Mouse (Mus musculus): Measurements from ENCODE around the gene Gfi1. TPM values are rescaled to one million over a fixed set of nuclear protein-coding genes. Genes with fewer than 3 reads are reported as not detected.

Gene Gfi1
- polyA plus RNA-seq, 1 experiment = 21.1 TPM

DNA sequence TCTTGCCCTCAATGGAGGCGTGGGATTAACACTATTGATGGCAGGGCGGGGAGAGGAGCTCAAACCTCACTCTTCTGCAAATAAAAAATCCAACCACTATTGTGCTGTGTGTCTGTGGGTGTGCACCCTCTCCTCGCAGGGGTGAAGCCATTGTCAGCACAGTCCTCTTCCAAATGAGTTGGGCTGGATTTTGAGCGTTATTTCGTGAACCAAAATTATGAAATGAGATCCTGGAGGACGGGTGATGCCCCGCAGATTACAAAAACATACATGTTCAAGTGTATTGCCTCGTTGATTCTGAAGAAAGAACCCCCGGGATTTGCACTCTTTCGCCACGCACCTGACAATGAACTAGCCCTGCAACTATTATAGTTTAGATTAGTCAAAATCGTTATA, 1.2 kb upstream of the Gfi1 start:
- WGBS = 12% methylated on average over 12 of the region's 12 CpGs
- TF ChIP-seq POLR2A (IDR thresholded peaks at IDR 0.05; ENCODE audit: borderline replicate concordance, control insufficient read depth, low read depth, low read length) = no peak
- no peak for TF ChIP-seq CTCF (IDR thresholded peaks at IDR 0.05; ENCODE audit: control insufficient read depth, insufficient read depth, low read length)
- Histone ChIP-seq H3K27ac (ENCODE audit: control insufficient read depth, insufficient read depth, low read depth, low read length, poor library complexity) (peak overlapping the region; percentile 87), H3K4me1 (ENCODE audit: control insufficient read depth, insufficient read depth, low read length) (no peaks in the 10 kb centered on the region; the same call in 1 of the 2 replicates), H3K4me3 (replicated peaks; ENCODE audit: control insufficient read depth, low read depth, low read length) (peak overlapping the region; percentile 68)

DNA sequence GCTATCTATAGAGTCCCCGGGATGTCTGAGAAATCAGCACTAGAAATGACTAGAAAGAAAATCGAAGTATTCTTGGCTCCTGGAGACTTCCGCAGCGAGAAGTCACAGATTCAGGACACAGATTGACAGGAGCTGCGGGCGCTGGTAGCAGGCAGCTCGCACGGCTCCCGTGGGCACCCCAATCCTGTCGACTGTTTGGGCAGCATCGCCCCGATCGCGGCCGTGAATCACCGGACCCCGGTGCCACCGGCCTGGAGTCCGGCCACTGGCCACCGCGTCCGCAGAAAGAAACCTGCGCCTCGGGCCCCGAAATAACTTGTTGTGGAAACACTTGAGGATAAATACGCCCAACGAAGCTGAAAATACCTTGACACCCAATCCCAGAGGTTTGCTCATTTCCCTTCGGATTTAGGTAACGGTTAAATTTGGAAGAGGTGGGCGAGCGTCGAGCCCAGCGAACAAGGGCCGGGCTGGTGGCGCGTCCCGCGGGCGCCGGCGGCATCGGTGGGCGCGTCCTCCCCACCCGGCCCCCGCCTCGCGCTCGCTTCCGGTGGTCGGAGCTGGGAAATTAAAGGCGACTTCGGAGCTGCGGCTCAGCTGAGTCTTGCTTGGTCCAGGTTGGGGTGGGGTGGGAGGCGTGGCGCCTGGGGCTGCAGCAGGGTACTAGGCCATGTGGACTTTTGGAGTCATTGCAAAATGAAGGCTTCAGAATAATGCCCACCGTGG, 608 bp upstream of the Gfi1 start:
- TF ChIP-seq POLR2A (IDR thresholded peaks at IDR 0.05; ENCODE audit: borderline replicate concordance, control insufficient read depth, low read depth, low read length) (no peak), CTCF (IDR thresholded peaks at IDR 0.05; ENCODE audit: control insufficient read depth, insufficient read depth, low read length) (no peak)
- under 1% methylated on average over 57 of the region's 57 CpGs for WGBS

DNA sequence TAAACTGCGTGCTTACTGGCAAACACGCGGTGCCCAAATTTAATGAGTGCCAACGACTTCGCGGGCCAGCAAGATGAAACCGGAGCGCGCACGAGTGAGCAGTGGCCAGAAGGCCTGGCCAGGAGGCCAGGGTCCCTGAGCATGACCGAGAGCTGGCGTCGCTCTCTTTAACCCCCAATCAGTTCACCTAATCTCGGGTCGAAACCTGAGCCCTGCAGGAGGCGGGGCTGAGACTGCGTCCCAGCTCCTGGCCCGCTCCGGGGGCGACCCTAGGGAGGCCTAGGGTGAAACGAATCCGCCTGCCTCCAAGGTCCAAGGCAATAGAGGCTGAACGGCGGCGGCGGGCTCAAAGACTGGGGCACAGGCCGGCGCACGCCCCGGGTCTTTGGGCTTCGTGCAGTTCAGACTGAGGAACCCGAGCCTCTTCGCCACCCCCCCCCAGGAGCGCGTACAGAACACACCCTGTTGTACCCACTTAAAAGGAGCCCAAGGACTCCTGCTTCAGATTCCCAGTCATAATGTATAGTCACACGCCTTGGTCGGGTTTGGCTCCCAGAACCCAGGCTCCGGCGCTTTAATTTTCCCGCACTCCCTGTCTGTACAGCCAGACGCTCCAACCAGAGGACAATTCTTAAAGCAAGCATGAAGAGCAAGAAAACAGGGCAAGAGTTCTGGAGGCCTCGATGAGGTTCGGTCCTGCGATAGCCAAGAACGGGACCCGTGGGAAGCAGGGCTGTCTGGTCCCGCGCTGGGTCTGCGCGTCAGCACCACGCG, 988 bp downstream of the Gfi1 start:
- Histone ChIP-seq H3K27ac (ENCODE audit: control insufficient read depth, insufficient read depth, low read depth, low read length, poor library complexity) (peak overlapping the region; percentile 87), H3K4me3 (replicated peaks; ENCODE audit: control insufficient read depth, low read depth, low read length) (peak overlapping the region; percentile 68), H3K4me1 (ENCODE audit: control insufficient read depth, insufficient read depth, low read length) (no peaks in the 10 kb centered on the region; the same call in 1 of the 2 replicates)
- TF ChIP-seq CTCF (IDR thresholded peaks at IDR 0.05; ENCODE audit: control insufficient read depth, insufficient read depth, low read length) (no peak), POLR2A (IDR thresholded peaks at IDR 0.05; ENCODE audit: borderline replicate concordance, control insufficient read depth, low read depth, low read length) (peak; percentile 19; the same call in 1 of the 2 replicates)
- under 1% methylated on average over 52 of the region's 52 CpGs for WGBS

More for the DNA sequence above, 608 bp upstream of the Gfi1 start:
- H3K4me1 ChIP-seq (ENCODE audit: control insufficient read depth, insufficient read depth, low read length) = no peaks in the 10 kb centered on the region; the same call in 1 of the 2 replicates
- peak overlapping the region; percentile 87 for H3K27ac ChIP-seq (ENCODE audit: control insufficient read depth, insufficient read depth, low read depth, low read length, poor library complexity)
- peak overlapping the region; percentile 68 for H3K4me3 ChIP-seq (replicated peaks; ENCODE audit: control insufficient read depth, low read depth, low read length)

DNA sequence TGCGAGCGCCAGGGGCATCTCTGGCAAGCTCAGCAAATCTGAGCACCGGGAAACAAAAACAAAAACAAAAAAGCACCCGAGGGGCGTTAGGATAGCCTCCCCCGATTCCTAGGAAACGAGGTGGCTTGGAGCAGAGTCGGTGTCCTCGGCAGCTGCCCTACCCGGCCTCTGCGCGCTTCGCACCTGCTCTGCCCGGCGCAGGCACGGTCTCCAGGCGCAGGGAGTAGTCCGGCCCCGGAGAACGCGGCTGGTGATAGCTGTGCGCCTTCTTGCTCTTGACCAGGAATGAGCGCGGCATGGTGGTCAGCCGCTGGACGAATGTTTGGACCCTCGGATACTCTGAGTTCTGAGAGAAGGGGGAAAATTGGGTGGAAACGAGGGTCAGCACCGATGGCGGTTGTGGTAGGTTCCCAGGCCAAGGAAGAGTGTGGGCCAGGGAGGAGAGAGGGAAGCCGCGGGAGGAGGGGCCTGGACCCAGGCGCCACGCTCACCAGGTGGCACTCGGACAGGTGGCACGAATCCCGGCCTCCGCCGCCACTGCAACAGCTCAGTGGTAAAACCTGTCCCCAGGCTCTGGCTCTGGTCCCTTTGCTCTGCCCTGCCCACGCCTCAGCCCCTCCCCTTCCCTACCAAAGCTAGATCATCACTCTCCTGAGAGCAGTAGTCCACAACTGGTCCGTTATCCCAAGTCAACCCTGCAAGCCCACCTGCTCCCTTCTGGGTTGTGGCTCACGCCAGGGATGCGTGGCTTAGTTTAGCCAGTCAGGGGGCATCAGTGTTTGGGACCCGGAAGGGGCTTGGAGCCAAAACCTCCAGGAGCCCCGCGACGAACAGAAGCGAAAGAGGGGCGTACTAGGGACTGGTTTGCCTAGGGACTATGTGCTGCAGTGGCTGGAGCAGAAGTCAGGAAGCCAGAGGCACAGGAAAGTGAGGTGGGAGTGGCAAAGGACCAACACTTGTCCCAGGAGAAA, 2.0 kb downstream of the Gfi1 start:
- H3K4me3 ChIP-seq (replicated peaks; ENCODE audit: control insufficient read depth, low read depth, low read length) = peak overlapping the region; percentile 68
- TF ChIP-seq POLR2A (IDR thresholded peaks at IDR 0.05; ENCODE audit: borderline replicate concordance, control insufficient read depth, low read depth, low read length) = peak; percentile 24; the same call in 1 of the 2 replicates
- no peak for TF ChIP-seq CTCF (IDR thresholded peaks at IDR 0.05; ENCODE audit: control insufficient read depth, insufficient read depth, low read length)
- no peaks in the 10 kb centered on the region for H3K4me1 ChIP-seq (ENCODE audit: control insufficient read depth, insufficient read depth, low read length)
- 1% methylated on average over 49 of the region's 49 CpGs for WGBS
- peak overlapping the region; percentile 67 for H3K27ac ChIP-seq (ENCODE audit: control insufficient read depth, insufficient read depth, low read depth, low read length, poor library complexity)

DNA sequence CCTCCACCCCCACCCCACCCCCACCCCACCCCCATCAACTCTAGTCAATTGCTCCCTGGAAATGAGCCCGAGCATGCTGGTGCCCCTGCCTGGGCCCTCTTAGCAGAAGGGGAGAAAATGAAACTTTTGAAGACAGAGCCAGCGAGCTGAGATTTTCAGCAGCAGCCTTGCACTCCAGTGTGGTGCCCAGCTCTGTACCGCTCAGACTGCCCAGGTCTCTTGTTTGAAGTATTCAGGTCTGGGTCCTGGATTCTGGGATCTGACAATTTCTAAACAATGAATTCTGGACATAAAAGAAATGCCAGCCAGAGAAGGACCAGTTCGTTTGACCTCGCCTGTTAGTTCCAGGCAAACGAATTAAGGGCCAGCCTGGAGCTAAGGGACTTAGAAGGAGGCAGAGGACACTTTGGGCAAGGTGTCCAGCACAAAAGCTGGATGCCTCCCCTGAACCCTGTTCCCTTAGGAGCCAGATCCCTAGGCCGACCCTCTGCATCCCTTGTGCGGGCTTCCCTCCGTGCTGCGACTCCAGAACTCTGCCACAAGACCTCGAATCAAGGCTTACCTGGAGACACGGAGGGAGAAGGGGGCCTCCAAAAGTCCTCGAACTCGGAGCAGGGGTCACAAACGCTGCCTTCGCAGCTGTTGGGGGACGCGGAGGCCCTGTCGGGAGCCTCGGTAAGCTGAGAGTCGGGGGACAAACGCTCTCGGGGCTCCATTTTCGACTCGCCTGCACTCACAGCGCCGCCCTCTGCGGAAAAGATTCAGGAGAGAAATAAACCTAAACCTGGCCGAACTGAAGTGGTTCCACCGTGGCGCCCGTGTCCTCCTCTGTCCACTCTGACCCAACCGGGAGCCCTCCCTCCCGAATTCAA, 2.9 kb downstream of the Gfi1 start:
- H3K4me3 ChIP-seq (replicated peaks; ENCODE audit: control insufficient read depth, low read depth, low read length) = peak overlapping the region; percentile 68
- WGBS = 11% methylated on average over 34 of the region's 34 CpGs
- peak; percentile 22; the same call in 1 of the 2 replicates for TF ChIP-seq POLR2A (IDR thresholded peaks at IDR 0.05; ENCODE audit: borderline replicate concordance, control insufficient read depth, low read depth, low read length)
- TF ChIP-seq CTCF (IDR thresholded peaks at IDR 0.05; ENCODE audit: control insufficient read depth, insufficient read depth, low read length) = no peak
- H3K27ac ChIP-seq (ENCODE audit: control insufficient read depth, insufficient read depth, low read depth, low read length, poor library complexity) = peak overlapping the region; percentile 67
- H3K4me1 ChIP-seq (ENCODE audit: control insufficient read depth, insufficient read depth, low read length) = no peaks in the 10 kb centered on the region

DNA sequence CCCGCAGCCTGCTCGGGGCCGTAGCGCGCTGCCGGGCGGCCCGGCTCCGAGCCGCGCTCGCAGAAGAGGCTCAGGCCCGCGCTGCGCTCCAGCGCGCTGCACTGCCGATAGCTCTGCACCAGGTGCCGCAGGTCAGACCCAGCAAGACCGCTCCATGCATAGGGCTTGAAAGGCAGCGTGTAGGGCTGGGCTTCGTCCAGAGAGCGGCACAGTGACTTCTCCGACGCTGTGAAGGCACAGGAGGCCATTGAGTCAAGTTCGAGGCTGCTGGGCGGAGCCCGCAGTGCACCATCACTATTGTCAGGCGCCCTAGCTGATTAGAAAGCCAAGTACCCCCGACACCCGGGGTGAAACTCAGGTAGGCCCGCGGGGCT, 4.2 kb downstream of the Gfi1 start:
- Histone ChIP-seq H3K4me3 (replicated peaks; ENCODE audit: control insufficient read depth, low read depth, low read length) (no peak overlapping the region), H3K4me1 (ENCODE audit: control insufficient read depth, insufficient read depth, low read length) (peaks cover 1% of the 10 kb centered on the region; the same call in 1 of the 2 replicates), H3K27ac (ENCODE audit: control insufficient read depth, insufficient read depth, low read depth, low read length, poor library complexity) (peak overlapping the region; percentile 11; the same call in 1 of the 2 replicates)
- TF ChIP-seq CTCF (IDR thresholded peaks at IDR 0.05; ENCODE audit: control insufficient read depth, insufficient read depth, low read length) = no peak
- TF ChIP-seq POLR2A (IDR thresholded peaks at IDR 0.05; ENCODE audit: borderline replicate concordance, control insufficient read depth, low read depth, low read length) = no peak
- 74% methylated on average over 33 of the region's 33 CpGs for WGBS

All from bone marrow, adult 2 months (tissue).